Mouse (Mus musculus): ENCODE measurements at regions not wholly inside any gene's neighbourhood (a gene's known extent, or its start where the extent isn't known, plus 50 kb on each side); places are given as distances from the start of the nearest gene placed in this dataset.
"Not testable (repeated sequence)": the region's sequence is repeated elsewhere in the genome, so short reads cannot be mapped to it uniquely, and the experiment has no call there.

- intact Hi-C loops (cut with DNase I): no loop called here
Measured at GRCm38 (mm10) chr2:17852740-17853499, 121.7 kb upstream of the Nebl start.

GRCm38 (mm10) chr2:17850741-17851140, 119.5 kb upstream of the Nebl start:
- intact Hi-C loops (cut with DNase I): no loop called here
- no peak for DNase-seq

More at GRCm38 (mm10) chr2:17852740-17853499, 121.7 kb upstream of the Nebl start:
- no peak for DNase-seq

GRCm38 (mm10) chr2:17849267-17849666, 118.0 kb upstream of the Nebl start:
- DNase-seq: no peak
- intact Hi-C loops (cut with DNase I): no loop called here

- intact Hi-C loops (cut with DNase I); DNase-seq: not testable (repeated sequence)
Measured at GRCm38 (mm10) chr2:17845447-17846092, 114.3 kb upstream of the Nebl start.

GRCm38 (mm10) chr2:17844662-17845446, 113.6 kb upstream of the Nebl start:
- DNase-seq: no peak
- intact Hi-C loops (cut with DNase I): loop anchor here (5.0 kb wide), 1 partner anchor 203 kb away; no protein-coding TSS in a partner anchor

GRCm38 (mm10) chr2:17841963-17842362, 110.7 kb upstream of the Nebl start:
- no peak for DNase-seq
- intact Hi-C loops (cut with DNase I): loop anchor here (5.0 kb wide), 1 partner anchor 200 kb away; no protein-coding TSS in a partner anchor

- DNase-seq: no peak
- intact Hi-C loops (cut with DNase I): loop anchor here (5.0 kb wide), 1 partner anchor 199 kb away; no protein-coding TSS in a partner anchor
Measured at GRCm38 (mm10) chr2:17841546-17841945, 110.3 kb upstream of the Nebl start.

GRCm38 (mm10) chr2:17840941-17841498, 109.8 kb upstream of the Nebl start:
- no peak for DNase-seq
- intact Hi-C loops (cut with DNase I): loop anchor here (5.0 kb wide), 1 partner anchor 199 kb away; no protein-coding TSS in a partner anchor

- intact Hi-C loops (cut with DNase I): loop anchor here (5.0 kb wide), 1 partner anchor 197 kb away; no protein-coding TSS in a partner anchor
- DNase-seq: no peak
Measured at GRCm38 (mm10) chr2:17839649-17840048, 108.4 kb upstream of the Nebl start.

- intact Hi-C loops (cut with DNase I): no loop called here
- no peak for DNase-seq
Measured at GRCm38 (mm10) chr2:17838859-17839581, 107.8 kb upstream of the Nebl start.

- intact Hi-C loops (cut with DNase I): no loop called here
- no peak for DNase-seq
Measured at GRCm38 (mm10) chr2:17838381-17838680, 107.1 kb upstream of the Nebl start.

GRCm38 (mm10) chr2:17837541-17838380, 106.5 kb upstream of the Nebl start:
- DNase-seq: no peak
- intact Hi-C loops (cut with DNase I): no loop called here

GRCm38 (mm10) chr2:17832726-17833125, 101.5 kb upstream of the Nebl start:
- intact Hi-C loops (cut with DNase I): no loop called here
- no peak for DNase-seq

GRCm38 (mm10) chr2:17830216-17830615, 99.0 kb upstream of the Nebl start:
- intact Hi-C loops (cut with DNase I): no loop called here
- DNase-seq: no peak

- intact Hi-C loops (cut with DNase I): no loop called here
- DNase-seq: no peak
Measured at GRCm38 (mm10) chr2:17825271-17825670, 94.0 kb upstream of the Nebl start.

- intact Hi-C loops (cut with DNase I): no loop called here
Measured at GRCm38 (mm10) chr2:17824176-17824575, 92.9 kb upstream of the Nebl start.

GRCm38 (mm10) chr2:17822621-17823006, 91.3 kb upstream of the Nebl start:
- no peak for DNase-seq
- intact Hi-C loops (cut with DNase I): no loop called here

More at GRCm38 (mm10) chr2:17824176-17824575, 92.9 kb upstream of the Nebl start:
- no peak for DNase-seq

GRCm38 (mm10) chr2:17821878-17822620, 90.8 kb upstream of the Nebl start:
- DNase-seq: no peak
- intact Hi-C loops (cut with DNase I): no loop called here

Measured in gastrocnemius, postnatal 36 days (tissue).